Mouse (Mus musculus) CD8-positive naive resting alpha-beta T cell, adult 2 months (primary cell): Measurements from ENCODE around the gene Hexim1.

Experiments used
- DNase-seq, 2 experiments: peaks; one replicate each; pipeline ENCODE4 v3.0.0; 2022; ENCODE audit warnings: low read depth in 2 of 2, low spot score in 2 of 2

The Hexim1 gene

GRCm38 (mm10) chr11:103096979-103097894 lies 18.8 kb upstream of the Hexim1 start:
- no peak for DNase-seq

- DNase-seq, result no peak
Measured at GRCm38 (mm10) chr11:103098531-103099190, 17.4 kb upstream of the Hexim1 start.

GRCm38 (mm10) chr11:103099352-103099940 lies 16.6 kb upstream of the Hexim1 start:
- DNase-seq, result no peak

- no peak for DNase-seq
Measured at GRCm38 (mm10) chr11:103100361-103100760, 15.7 kb upstream of the Hexim1 start.

GRCm38 (mm10) chr11:103101481-103101865 lies 14.6 kb upstream of the Hexim1 start, which contains the start of the genes Plcd3 and Acbd4:
Gene Plcd3, minus strand, starts transcription at chr11:103101658.
Gene Acbd4, plus strand, starts transcription at chr11:103101682.
- DNase-seq, result peak in 1 of 2 experiments; percentile 27

- peak in 1 of 2 experiments; percentile 28 for DNase-seq
Measured at GRCm38 (mm10) chr11:103101866-103102501, 14.0 kb upstream of the Hexim1 start.

- DNase-seq, result peak; percentile 99
Measured at GRCm38 (mm10) chr11:103102725-103103349, 13.2 kb upstream of the Hexim1 start.

- DNase-seq, result no peak
Measured at GRCm38 (mm10) chr11:103103621-103104020, 12.4 kb upstream of the Hexim1 start.

GRCm38 (mm10) chr11:103104469-103104868 lies 11.6 kb upstream of the Hexim1 start:
- no peak for DNase-seq

GRCm38 (mm10) chr11:103105180-103105725 lies 10.8 kb upstream of the Hexim1 start:
- DNase-seq, result no peak

- no peak for DNase-seq
Measured at GRCm38 (mm10) chr11:103105810-103106209, 10.2 kb upstream of the Hexim1 start.

- no peak for DNase-seq
Measured at GRCm38 (mm10) chr11:103106386-103106785, 9.6 kb upstream of the Hexim1 start.

GRCm38 (mm10) chr11:103111301-103111700 lies 4.7 kb upstream of the Hexim1 start:
- DNase-seq, result no peak

GRCm38 (mm10) chr11:103111881-103112551 lies 4.0 kb upstream of the Hexim1 start:
- no peak for DNase-seq

- DNase-seq, result no peak
Measured at GRCm38 (mm10) chr11:103112552-103112912, 3.5 kb upstream of the Hexim1 start.

GRCm38 (mm10) chr11:103113005-103113404 lies 3.0 kb upstream of the Hexim1 start:
- no peak for DNase-seq

GRCm38 (mm10) chr11:103113771-103114170 lies 2.3 kb upstream of the Hexim1 start:
- no peak for DNase-seq

- DNase-seq, result no peak
Measured at GRCm38 (mm10) chr11:103114270-103114943, 1.6 kb upstream of the Hexim1 start.
